Mouse (Mus musculus): ENCODE data around the gene Gm29797. TPM values are rescaled to one million over a fixed set of nuclear protein-coding genes. Genes with fewer than 3 reads are reported as not detected.

Gm29797 gene
- total RNA-seq, 4 experiments from 2014 or later = not detected

DNA sequence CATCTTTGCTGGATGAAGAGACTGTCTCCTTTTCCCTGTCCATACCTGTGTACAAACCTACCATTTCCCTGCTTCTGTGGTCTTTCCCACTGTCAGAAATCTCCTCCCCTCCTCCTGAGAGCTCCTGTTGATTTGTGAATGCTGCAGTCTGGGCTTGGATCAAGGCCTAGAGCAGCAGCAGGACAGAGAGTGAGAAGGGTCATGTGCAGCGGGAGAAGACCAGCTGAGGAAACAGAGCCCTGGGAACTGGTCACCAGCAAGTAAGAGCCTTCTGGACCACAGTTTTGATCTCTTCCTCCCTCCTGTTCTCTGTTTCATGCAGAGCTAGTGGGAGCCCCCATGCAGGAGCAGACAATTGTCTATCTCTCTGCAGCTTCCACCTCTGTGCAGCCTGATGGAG lies 38.9 kb downstream of the Gm29797 start:
- no peak for DNase-seq (ENCODE audit: low spot score)

DNA sequence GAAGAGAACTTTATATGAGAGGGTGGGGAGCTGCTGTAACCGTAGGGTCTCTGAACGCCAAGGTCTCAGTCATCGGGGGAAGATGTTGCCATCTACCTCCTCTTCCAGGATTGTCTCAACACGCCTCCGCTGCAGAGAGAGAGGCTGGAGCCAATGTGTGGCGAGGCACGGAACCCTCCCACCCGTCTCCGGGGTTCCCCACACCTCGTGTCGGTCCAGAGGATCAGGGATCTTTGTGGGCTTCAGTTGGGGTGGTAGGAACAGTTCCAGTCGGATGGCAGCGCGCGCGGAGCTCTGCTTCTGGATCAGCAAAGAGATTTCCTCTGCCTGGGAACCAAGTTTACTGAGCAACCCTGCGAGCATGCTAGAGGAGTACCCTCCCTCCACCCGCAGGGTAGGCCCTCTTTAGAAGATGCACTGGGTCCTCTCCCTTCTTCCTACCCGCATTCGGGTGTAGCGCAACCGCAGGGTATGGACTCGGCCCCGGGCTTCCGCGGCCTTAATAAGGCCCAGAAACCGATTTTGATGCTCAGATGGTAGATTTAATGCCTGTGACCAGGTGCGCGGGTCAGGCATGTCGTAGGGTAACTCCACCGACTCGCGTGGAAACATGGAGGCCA lies 40.1 kb downstream of the Gm29797 start:
- no peak for DNase-seq (ENCODE audit: low spot score)

DNA sequence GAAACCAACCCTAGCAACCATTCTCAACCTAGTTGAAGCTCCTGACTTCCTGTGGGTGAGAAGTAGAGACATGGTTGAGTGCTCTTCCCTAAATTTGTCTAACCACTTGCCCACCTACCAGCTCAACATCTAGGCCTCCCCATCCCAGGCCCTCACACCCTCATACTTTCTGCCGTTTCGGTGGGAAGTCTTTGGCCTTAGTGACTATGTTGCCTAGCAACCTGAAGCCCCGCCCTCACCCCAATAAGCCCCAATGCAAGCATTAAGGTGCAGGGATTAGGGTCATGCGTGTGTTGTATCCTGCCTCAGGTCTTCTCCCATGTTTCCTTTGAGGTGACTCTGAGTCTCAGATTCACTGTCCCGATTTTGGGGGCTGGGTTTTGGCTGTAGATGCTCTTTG lies 41.4 kb downstream of the Gm29797 start, which contains the start of gene Lkaaear1:
Gene Lkaaear1 (minus strand): TSS at position 202 of the 400 bp plus-strand sequence.
- no peak for DNase-seq (ENCODE audit: low spot score)

DNA sequence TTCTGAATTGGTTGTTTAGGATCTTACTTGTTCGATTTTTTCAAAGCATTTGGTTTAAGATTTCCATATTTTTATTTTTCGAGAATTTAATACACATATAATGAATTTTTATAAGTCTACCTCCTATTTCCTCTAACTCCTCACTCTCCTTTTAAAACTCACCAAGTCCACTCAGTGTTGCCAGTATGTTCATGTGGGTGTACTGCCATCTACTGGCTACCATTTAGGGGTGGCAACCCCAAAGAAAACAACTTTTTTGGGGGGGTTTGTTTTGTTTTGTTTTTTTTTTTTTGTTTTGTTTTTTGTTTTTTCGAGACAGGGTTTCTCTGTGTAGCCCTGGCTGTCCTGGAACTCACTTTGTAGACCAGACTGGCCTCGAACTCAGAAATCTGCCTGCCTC lies 49.8 kb downstream of the Gm29797 start:
- peak; percentile 43 for DNase-seq (ENCODE audit: low spot score)

Other genes with a start within 250 kb of the Gm29797 start
- 10 to 100 TPM in 2 of 4 experiments, 1 to 10 TPM in 2; 8.9 to 11.5 (median 10.5) TPM for gene Zbtb46, start 197.6 kb upstream of the Gm29797 start, total RNA-seq (2022)
- gene Abhd16b, start 163.8 kb upstream of the Gm29797 start, total RNA-seq (2022) = not detected
- gene Tpd52l2, start 159.9 kb upstream of the Gm29797 start, total RNA-seq (2022) = 10 to 100 TPM; 65.6 to 72.6 (median 66.5) TPM
- gene Dnajc5, start 136.5 kb upstream of the Gm29797 start, total RNA-seq (2022) = 10 to 100 TPM; 57.8 to 71.4 (median 65.0) TPM
- gene Uckl1, start 72.1 kb upstream of the Gm29797 start, total RNA-seq (2022) = 10 to 100 TPM; 26.8 to 39.2 (median 35.0) TPM
- 10 to 100 TPM; 34.3 to 42.6 (median 35.0) TPM for gene Prpf6, start 65.2 kb upstream of the Gm29797 start, total RNA-seq (2022)
- 10 to 100 TPM; 11.0 to 18.7 (median 14.0) TPM for gene Zfp512b, start 64.2 kb upstream of the Gm29797 start, total RNA-seq (2022)
- 1 to 10 TPM; 1.2 to 1.6 (median 1.5) TPM for gene Samd10, start 57.8 kb upstream of the Gm29797 start, total RNA-seq (2022)
- gene Sox18, start 14.6 kb downstream of the Gm29797 start, total RNA-seq (2022) = 10 to 100 TPM; 21.4 to 53.8 (median 48.1) TPM
- gene Tcea2, start 23.3 kb downstream of the Gm29797 start, total RNA-seq (2022) = 1 to 10 TPM; 5.3 to 8.0 (median 7.2) TPM
- gene Rgs19, start 36.9 kb downstream of the Gm29797 start, total RNA-seq (2022) = 1 to 10 TPM; 3.7 to 8.9 (median 4.9) TPM
- gene Lkaaear1, start 41.4 kb downstream of the Gm29797 start, total RNA-seq (2022) = not detected
- gene Oprl1, start 58.0 kb downstream of the Gm29797 start, total RNA-seq (2022) = under 1 TPM in 1 of 4 experiments, not detected in 3; 0.16 TPM
- gene Myt1, start 106.3 kb downstream of the Gm29797 start, total RNA-seq (2022) = not detected
- 10 to 100 TPM; 41.6 to 72.3 (median 48.5) TPM for gene Pcmtd2, start 180.8 kb downstream of the Gm29797 start, total RNA-seq (2022)
- 10 to 100 TPM in 2 of 4 experiments, 1 to 10 TPM in 2; 9.1 to 11.4 (median 10.3) TPM for gene Polr3k, start 207.3 kb downstream of the Gm29797 start, total RNA-seq (2022)